Mouse (Mus musculus): Measurements from ENCODE around the gene Slc23a4.

- no peak for TF ChIP-seq TCF3 (IDR thresholded peaks at IDR 0.05; ENCODE audit: insufficient read length, low read depth)
- TF ChIP-seq USF1 (IDR thresholded peaks at IDR 0.05; ENCODE audit: low read depth), result no peak
- no peak for TF ChIP-seq MAX (IDR thresholded peaks at IDR 0.05; ENCODE audit: low read depth)
- no peak for TF ChIP-seq POLR2A (IDR thresholded peaks at IDR 0.05; ENCODE audit: insufficient read length, low read depth)
- no peak for TF ChIP-seq MYOG (IDR thresholded peaks at IDR 0.05; ENCODE audit: control insufficient read depth in 1 of 3, insufficient read depth in 1 of 3, insufficient read length in 2 of 3, low read depth in 2 of 3)
- TF ChIP-seq E2F4 (IDR thresholded peaks at IDR 0.05; ENCODE audit: insufficient read depth), result no peak
- no peak for TF ChIP-seq REST (IDR thresholded peaks at IDR 0.05; ENCODE audit: insufficient read depth, insufficient read length)
- no peak for TF ChIP-seq CEBPB (IDR thresholded peaks at IDR 0.05; ENCODE audit: insufficient read depth, poor library complexity, severe bottlenecking)
- TF ChIP-seq TCF12 (IDR thresholded peaks at IDR 0.05; ENCODE audit: insufficient read depth, poor library complexity, severe bottlenecking), result no peak
- TF ChIP-seq MYOD1 (IDR thresholded peaks at IDR 0.05; ENCODE audit: control insufficient read depth in 1 of 3, insufficient read length in 2 of 3, low read depth in 2 of 3), result no peak
- TF ChIP-seq POLR2AphosphoS2 (IDR thresholded peaks at IDR 0.05; ENCODE audit: insufficient read length, low read depth), result no peak
- TF ChIP-seq SRF (IDR thresholded peaks at IDR 0.05; ENCODE audit: control insufficient read depth, insufficient read length, low read depth), result no peak
Measured at GRCm38 (mm10) chr6:34907121-34907614, 81.0 kb downstream of the Slc23a4 start.

Data from myocyte (in vitro differentiated cells).